Mouse (Mus musculus): ENCODE data around the gene Atxn1.

Gene Atxn1

GRCm38 (mm10) chr13:45897571-45897970, 67.2 kb downstream of the Atxn1 start:
- DNase-seq (ENCODE audit: low spot score) = no peak

- no peak for DNase-seq (ENCODE audit: low spot score)
Measured at GRCm38 (mm10) chr13:45894760-45895159, 70.0 kb downstream of the Atxn1 start.

GRCm38 (mm10) chr13:45894234-45894633, 70.6 kb downstream of the Atxn1 start:
- DNase-seq (ENCODE audit: low spot score) = no peak

GRCm38 (mm10) chr13:45891073-45891472, 73.7 kb downstream of the Atxn1 start:
- no peak for DNase-seq (ENCODE audit: low spot score)

GRCm38 (mm10) chr13:45888953-45889749, 75.7 kb downstream of the Atxn1 start:
- DNase-seq (ENCODE audit: low spot score) = no peak

GRCm38 (mm10) chr13:45884878-45885277, 79.9 kb downstream of the Atxn1 start:
- peak; percentile 65 for DNase-seq (ENCODE audit: low spot score)

GRCm38 (mm10) chr13:45883791-45884238, 81.0 kb downstream of the Atxn1 start:
- DNase-seq (ENCODE audit: low spot score) = no peak

- DNase-seq (ENCODE audit: low spot score) = no peak
Measured at GRCm38 (mm10) chr13:45882976-45883440, 81.8 kb downstream of the Atxn1 start.

GRCm38 (mm10) chr13:45880543-45880845, 84.3 kb downstream of the Atxn1 start:
- no peak for DNase-seq (ENCODE audit: low spot score)

GRCm38 (mm10) chr13:45879746-45880542, 84.9 kb downstream of the Atxn1 start:
- DNase-seq (ENCODE audit: low spot score) = no peak

- DNase-seq (ENCODE audit: low spot score) = no peak
Measured at GRCm38 (mm10) chr13:45876939-45877338, 87.9 kb downstream of the Atxn1 start.

GRCm38 (mm10) chr13:45876368-45876760, 88.4 kb downstream of the Atxn1 start:
- peak; percentile 40 for DNase-seq (ENCODE audit: low spot score)

GRCm38 (mm10) chr13:45875686-45876367, 89.0 kb downstream of the Atxn1 start:
- no peak for DNase-seq (ENCODE audit: low spot score)

GRCm38 (mm10) chr13:45874196-45874595, 90.6 kb downstream of the Atxn1 start:
- DNase-seq (ENCODE audit: low spot score) = no peak

- no peak for DNase-seq (ENCODE audit: low spot score)
Measured at GRCm38 (mm10) chr13:45872966-45873365, 91.8 kb downstream of the Atxn1 start.

GRCm38 (mm10) chr13:45872041-45872746, 92.6 kb downstream of the Atxn1 start:
- peak; percentile 62 for DNase-seq (ENCODE audit: low spot score)

GRCm38 (mm10) chr13:45871554-45871953, 93.3 kb downstream of the Atxn1 start:
- no peak for DNase-seq (ENCODE audit: low spot score)

GRCm38 (mm10) chr13:45868886-45869285, 95.9 kb downstream of the Atxn1 start:
- no peak for DNase-seq (ENCODE audit: low spot score)

- no peak for DNase-seq (ENCODE audit: low spot score)
Measured at GRCm38 (mm10) chr13:45867273-45867672, 97.5 kb downstream of the Atxn1 start.

- no peak for DNase-seq (ENCODE audit: low spot score)
Measured at GRCm38 (mm10) chr13:45866615-45867245, 98.1 kb downstream of the Atxn1 start.

- no peak for DNase-seq (ENCODE audit: low spot score)
Measured at GRCm38 (mm10) chr13:45865620-45866019, 99.2 kb downstream of the Atxn1 start.

Data from T-cell, adult 2 months (primary cell).